Mouse (Mus musculus) cerebellum, adult 9-10 months (tissue): Measurements from ENCODE around the gene Olfr67.
"Not testable (repeated sequence)": the region's sequence is repeated elsewhere in the genome, so short reads cannot be mapped to it uniquely, and the experiment has no call there.

Experiments used
- DNase-seq: peaks from one replicate; pipeline ENCODE4 v3.0.0; 2022

Gene Olfr67

GRCm38 (mm10) chr7:103791721-103792120 lies at the start of gene Olfr67:
Gene Olfr67 (minus strand): TSS chr7:103791821.
- no peak for DNase-seq

- no peak for DNase-seq
These were observed 48.6 kb upstream of the Olfr67 start, which contains the start of gene Hbb-bh2 for GRCm38 (mm10) chr7:103840268-103840667. Gene Hbb-bh2 (minus strand): TSS chr7:103840520.

- DNase-seq, result no peak
These were observed 36.2 kb upstream of the Olfr67 start, which contains the start of gene Hbb-bs for GRCm38 (mm10) chr7:103827808-103828207. Gene Hbb-bs (minus strand): TSS chr7:103828096.

- not testable (repeated sequence) for DNase-seq
These were observed 35.5 kb upstream of the Olfr67 start for GRCm38 (mm10) chr7:103827139-103827538.

GRCm38 (mm10) chr7:103826255-103826887 lies 34.8 kb upstream of the Olfr67 start:
- no peak for DNase-seq

GRCm38 (mm10) chr7:103825536-103826254 lies 34.1 kb upstream of the Olfr67 start:
- DNase-seq, result no peak

GRCm38 (mm10) chr7:103824597-103824996 lies 33.0 kb upstream of the Olfr67 start:
- DNase-seq, result no peak

GRCm38 (mm10) chr7:103815085-103815484 lies 23.5 kb upstream of the Olfr67 start:
- not testable (repeated sequence) for DNase-seq

- DNase-seq, result no peak
These were observed 22.1 kb upstream of the Olfr67 start, which contains the start of gene Hbb-bt for GRCm38 (mm10) chr7:103813766-103814165. Gene Hbb-bt (minus strand): TSS chr7:103813996.

GRCm38 (mm10) chr7:103813152-103813551 lies 21.5 kb upstream of the Olfr67 start:
- DNase-seq, result not testable (repeated sequence)

GRCm38 (mm10) chr7:103812174-103812573 lies 20.6 kb upstream of the Olfr67 start:
- no peak for DNase-seq

GRCm38 (mm10) chr7:103811223-103811845 lies 19.7 kb upstream of the Olfr67 start:
- DNase-seq, result no peak

- no peak for DNase-seq
These were observed 19.1 kb upstream of the Olfr67 start for GRCm38 (mm10) chr7:103810746-103811145.

GRCm38 (mm10) chr7:103810296-103810695 lies 18.7 kb upstream of the Olfr67 start:
- DNase-seq, result no peak

- DNase-seq, result no peak
These were observed 18.2 kb upstream of the Olfr67 start for GRCm38 (mm10) chr7:103809801-103810155.

GRCm38 (mm10) chr7:103808971-103809800 lies 17.6 kb upstream of the Olfr67 start:
- no peak for DNase-seq

GRCm38 (mm10) chr7:103808120-103808519 lies 16.5 kb upstream of the Olfr67 start:
- DNase-seq, result not testable (repeated sequence)

GRCm38 (mm10) chr7:103806856-103807255 lies 15.2 kb upstream of the Olfr67 start:
- DNase-seq, result peak; percentile 1

- no peak for DNase-seq
These were observed 1.2 kb upstream of the Olfr67 start for GRCm38 (mm10) chr7:103792669-103793388.

GRCm38 (mm10) chr7:103779598-103779997 lies 12.0 kb downstream of the Olfr67 start, which contains the start of gene Olfr68:
Gene Olfr68 (minus strand): TSS chr7:103779698.
- no peak for DNase-seq

- DNase-seq, result not testable (repeated sequence)
These were observed 14.0 kb downstream of the Olfr67 start for GRCm38 (mm10) chr7:103777652-103778051.

- DNase-seq, result no peak
These were observed 20.1 kb downstream of the Olfr67 start, which contains the start of gene Olfr69 for GRCm38 (mm10) chr7:103771494-103771893. Gene Olfr69 (minus strand): TSS chr7:103771594.
